Comparison of ENCODE assay signal across 23 mouse cellular contexts in the genomic region with DNA sequence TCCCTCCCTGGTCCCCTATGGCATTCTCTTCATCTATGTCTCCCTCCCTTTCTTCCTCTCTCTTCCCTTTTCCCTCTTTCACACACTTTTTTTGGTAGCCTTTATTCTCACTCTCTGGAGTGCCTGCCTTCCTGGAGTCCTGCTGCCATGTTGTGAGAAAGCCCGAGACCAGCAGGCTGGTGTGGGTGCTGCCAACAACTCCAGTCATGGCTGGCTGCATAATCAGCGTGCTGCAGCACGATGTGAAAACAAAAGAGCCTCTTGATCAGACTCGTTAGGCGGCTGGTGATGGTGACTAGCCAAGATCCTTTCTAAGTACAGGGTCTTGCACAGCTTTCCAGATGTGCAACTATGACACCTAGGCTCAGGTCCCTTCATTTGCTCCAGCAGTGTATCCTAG.
DNase-seq lines count a peak whose midpoint lies in the region; ATAC-seq and TF ChIP-seq lines count a peak whose summit lies in the region.
"Had no signal": no experiment of that assay in that cellular context is flagged by ENCODE, and none has a peak within 500 bp of the region (broad histone marks: within the 10 kb centered on the region; RNA-seq: fewer than 3 reads in every experiment).

No protein-coding gene starts in this region.

- no peak overlapping the region for H3K9ac ChIP-seq in forebrain, embryonic 15.5 days (replicated peaks)
- no peak overlapping the region for H3K9ac ChIP-seq in forebrain, embryonic 12.5 days
- H3K9ac ChIP-seq in midbrain, embryonic 14.5 days (replicated peaks; ENCODE audit: low read length) = no peak overlapping the region
- H3K9ac ChIP-seq in midbrain, postnatal 0 days (replicated peaks; ENCODE audit: low read length, poor library complexity, severe bottlenecking) = no peak overlapping the region
- H3K9ac ChIP-seq: embryonic facial prominence, embryonic 12.5 days; embryonic facial prominence, embryonic 15.5 days; hindbrain, embryonic 13.5 days had no signal

- H3K27me3 ChIP-seq in forebrain, embryonic 15.5 days = no peaks in the 10 kb centered on the region
- H3K27me3 ChIP-seq in forebrain, embryonic 12.5 days = no peaks in the 10 kb centered on the region
- H3K27me3 ChIP-seq in midbrain, embryonic 14.5 days (ENCODE audit: control insufficient read depth, insufficient read depth, low read length) = no peaks in the 10 kb centered on the region
- no peaks in the 10 kb centered on the region for H3K27me3 ChIP-seq in midbrain, postnatal 0 days (ENCODE audit: insufficient read depth, low read length)
- H3K27me3 ChIP-seq: embryonic facial prominence, embryonic 12.5 days; hindbrain, embryonic 13.5 days had no signal

- WGBS in forebrain, embryonic 15.5 days = 7% methylated on average over 5 of the region's 5 CpGs
- 34% methylated on average over 5 of the region's 5 CpGs for WGBS in forebrain, embryonic 12.5 days
- 51% methylated on average over 5 of the region's 5 CpGs for WGBS in midbrain, embryonic 14.5 days
- whole genome bisulfite sequencing in midbrain, postnatal 0 days = 53% methylated on average over 5 of the region's 5 CpGs

- H3K4me3 ChIP-seq in forebrain, embryonic 15.5 days = no peak overlapping the region
- H3K4me3 ChIP-seq in forebrain, embryonic 12.5 days (replicated peaks) = no peak overlapping the region
- no peak overlapping the region for H3K4me3 ChIP-seq in midbrain, embryonic 14.5 days (replicated peaks; ENCODE audit: low read depth, low read length)
- no peak overlapping the region for H3K4me3 ChIP-seq in midbrain, postnatal 0 days (ENCODE audit: low read depth, low read length)
- H3K4me3 ChIP-seq: embryonic facial prominence, embryonic 12.5 days; embryonic facial prominence, embryonic 15.5 days; gastrocnemius, adult 2 months; hindbrain, embryonic 13.5 days had no signal

- 0 out of 2 replicates have a peak overlapping the region, but pooled peaks have one; percentile 4 for H3K27ac ChIP-seq in forebrain, embryonic 15.5 days (replicated peaks)
- H3K27ac ChIP-seq in forebrain, embryonic 12.5 days = no peak overlapping the region
- H3K27ac ChIP-seq in midbrain, embryonic 14.5 days (replicated peaks; ENCODE audit: low read depth, low read length) = 0 out of 2 replicates have a peak overlapping the region, but pooled peaks have one; percentile 8
- H3K27ac ChIP-seq in midbrain, postnatal 0 days (ENCODE audit: low read depth, low read length) = no peak overlapping the region
- H3K27ac ChIP-seq: embryonic facial prominence, embryonic 12.5 days; embryonic facial prominence, embryonic 15.5 days; gastrocnemius, adult 2 months; hindbrain, embryonic 13.5 days had no signal

- no peaks in the 10 kb centered on the region for H3K36me3 ChIP-seq in forebrain, embryonic 15.5 days
- no peaks in the 10 kb centered on the region for H3K36me3 ChIP-seq in forebrain, embryonic 12.5 days (replicated peaks)
- no peaks in the 10 kb centered on the region for H3K36me3 ChIP-seq in midbrain, embryonic 14.5 days (ENCODE audit: control insufficient read depth, insufficient read depth, low read length)
- no peaks in the 10 kb centered on the region for H3K36me3 ChIP-seq in midbrain, postnatal 0 days (ENCODE audit: insufficient read depth, low read length)
- H3K36me3 ChIP-seq: embryonic facial prominence, embryonic 12.5 days; embryonic facial prominence, embryonic 15.5 days; hindbrain, embryonic 13.5 days had no signal

- TF ChIP-seq POLR2A in brain, embryonic 14.5 days (IDR thresholded peaks at IDR 0.05; ENCODE audit: borderline replicate concordance, extremely low read depth, insufficient read depth, insufficient read length, poor library complexity, severe bottlenecking) = no peak

- H3K9me3 ChIP-seq in forebrain, embryonic 15.5 days = no peaks in the 10 kb centered on the region
- no peaks in the 10 kb centered on the region for H3K9me3 ChIP-seq in forebrain, embryonic 12.5 days
- no peaks in the 10 kb centered on the region for H3K9me3 ChIP-seq in midbrain, embryonic 14.5 days (ENCODE audit: control insufficient read depth, low read length)
- H3K9me3 ChIP-seq in midbrain, postnatal 0 days (ENCODE audit: low read length) = no peaks in the 10 kb centered on the region
- H3K9me3 ChIP-seq: embryonic facial prominence, embryonic 12.5 days; embryonic facial prominence, embryonic 15.5 days; hindbrain, embryonic 13.5 days had no signal

- no peak overlapping the region for H3K4me2 ChIP-seq in forebrain, embryonic 15.5 days (replicated peaks)
- no peak overlapping the region for H3K4me2 ChIP-seq in forebrain, embryonic 12.5 days
- no peak overlapping the region for H3K4me2 ChIP-seq in midbrain, embryonic 14.5 days (ENCODE audit: low read length)
- no peak overlapping the region for H3K4me2 ChIP-seq in midbrain, postnatal 0 days (ENCODE audit: low read depth, low read length, poor library complexity, severe bottlenecking)
- H3K4me2 ChIP-seq: embryonic facial prominence, embryonic 12.5 days; embryonic facial prominence, embryonic 15.5 days; heart, embryonic 11.5 days; hindbrain, embryonic 13.5 days had no signal

- ATAC-seq in forebrain, embryonic 15.5 days (replicated peaks) = peak; percentile 32; the same call in 1 of the 2 replicates
- ATAC-seq in forebrain, embryonic 12.5 days (ENCODE audit: low FRiP score) = no peak
- ATAC-seq in midbrain, embryonic 14.5 days (ENCODE audit: low FRiP score, low TSS enrichment) = no peak
- ATAC-seq in midbrain, postnatal 0 days (ENCODE audit: low FRiP score) = no peak
- ATAC-seq: CD4-positive, CD25-positive, alpha-beta regulatory T cell, adult 4 months; forebrain, embryonic 16.5 days; hindbrain, embryonic 16.5 days; inflammation-experienced regulatory T-cells, adult 6 months had no signal

- peak; percentile 9 for DNase-seq in layer of hippocampus, adult 9-11 months
- DNase-seq in layer of hippocampus, adult 9-10 months (ENCODE audit: low spot score) = no peak
- DNase-seq in midbrain, embryonic 14.5 days = no peak
- DNase-seq in midbrain, postnatal 0 days (ENCODE audit: low spot score) = no peak
- peak; percentile 73 for DNase-seq in brain, embryonic 14.5 days (ENCODE audit: low read depth)
- no peak for DNase-seq in thymus, postnatal 14 days
- DNase-seq: adrenal gland, adult 2 months; adrenal gland, postnatal 14 days; cerebellum, adult 11-12 months; cerebellum, adult 8-10 months; gastrocnemius, adult 2 months; gastrocnemius, postnatal 14 days; heart, adult 11 months had no signal

- TF ChIP-seq CTCF in midbrain, postnatal 0 days (IDR thresholded peaks at IDR 0.05) = no peak
- no peak for TF ChIP-seq CTCF in brain, embryonic 14.5 days (IDR thresholded peaks at IDR 0.05; ENCODE audit: borderline replicate concordance, extremely low read depth, insufficient read depth, insufficient read length)

- peaks cover 59% of the 10 kb centered on the region for H3K4me1 ChIP-seq in forebrain, embryonic 15.5 days
- peaks cover 30% of the 10 kb centered on the region for H3K4me1 ChIP-seq in forebrain, embryonic 12.5 days
- H3K4me1 ChIP-seq in midbrain, embryonic 14.5 days (ENCODE audit: control insufficient read depth, insufficient read depth, low read length) = peaks cover 31% of the 10 kb centered on the region
- H3K4me1 ChIP-seq in midbrain, postnatal 0 days (ENCODE audit: insufficient read depth, low read length) = peaks cover 8% of the 10 kb centered on the region; the same call in 1 of the 2 replicates

Comparison
In these comparisons a context has a peak if more than half of its experiments do, and no peak if none do; other contexts are left out.
1. H3K27ac ChIP-seq: peak in forebrain, embryonic 15.5 days (single experiment) and midbrain, embryonic 14.5 days (single experiment); none in forebrain, embryonic 12.5 days (single experiment) and midbrain, postnatal 0 days (single experiment).
2. DNase-seq: peak in layer of hippocampus, adult 9-11 months (single experiment) and brain, embryonic 14.5 days (single experiment); none in layer of hippocampus, adult 9-10 months (single experiment), midbrain, embryonic 14.5 days (single experiment), midbrain, postnatal 0 days (single experiment) and thymus, postnatal 14 days (single experiment).